Mouse (Mus musculus): ENCODE results near the gene Agk. TPM values are rescaled to one million over a fixed set of nuclear protein-coding genes. Genes with fewer than 3 reads are reported as not detected.

The Agk gene
- polyA plus RNA-seq (2012; rRNA removed; ENCODE audit: low replicate concordance), result 2.9 and 3.8 TPM in 2 replicates

DNA sequence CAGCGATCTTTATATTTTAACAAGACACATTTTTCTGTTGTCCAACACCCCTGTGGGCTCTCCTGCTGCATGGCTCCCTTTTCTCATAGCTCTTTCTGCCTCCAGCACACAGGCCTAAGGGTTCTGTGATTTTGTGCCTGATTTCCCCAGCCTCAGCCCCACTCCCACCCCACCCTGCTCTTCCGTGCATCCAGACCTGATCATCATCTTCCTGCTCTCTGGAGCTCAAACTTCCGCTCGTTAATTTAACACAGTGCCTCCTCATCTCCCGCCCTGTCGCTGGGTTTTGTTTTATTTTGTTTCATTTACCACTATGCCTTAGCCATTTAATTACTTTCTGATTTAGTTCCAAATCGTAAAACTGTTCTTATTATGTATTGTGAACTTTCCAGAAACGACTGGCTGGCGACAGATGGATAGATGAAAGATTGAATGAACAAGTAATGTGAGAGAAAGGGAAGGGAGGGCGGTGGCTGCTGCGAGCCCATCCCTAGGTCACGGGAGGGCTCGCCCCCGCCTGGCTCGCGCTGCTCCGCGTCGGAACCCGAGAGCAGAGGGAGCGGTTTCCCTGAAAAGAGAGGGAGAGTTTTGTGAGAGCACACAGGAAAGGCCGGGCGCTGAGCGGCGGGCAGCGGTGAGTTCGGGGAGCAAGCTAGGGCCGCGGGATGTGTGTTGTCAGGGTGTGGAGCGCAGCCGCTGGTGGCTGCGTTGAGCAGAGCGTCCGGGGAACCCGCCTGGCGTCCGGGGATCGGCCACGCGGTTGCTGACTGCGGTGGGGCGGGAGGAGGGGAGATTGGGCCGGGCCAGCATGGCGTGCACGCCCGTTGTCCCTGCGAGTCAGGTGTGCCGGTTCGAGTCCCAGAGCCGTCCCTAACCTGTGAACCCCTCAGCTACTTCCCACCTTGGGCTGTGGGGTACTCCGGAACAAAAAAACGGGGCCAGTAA is at the start of gene Agk:
TSS of gene Agk (plus strand) at position 276 of the 945 bp plus-strand sequence.

DNA sequence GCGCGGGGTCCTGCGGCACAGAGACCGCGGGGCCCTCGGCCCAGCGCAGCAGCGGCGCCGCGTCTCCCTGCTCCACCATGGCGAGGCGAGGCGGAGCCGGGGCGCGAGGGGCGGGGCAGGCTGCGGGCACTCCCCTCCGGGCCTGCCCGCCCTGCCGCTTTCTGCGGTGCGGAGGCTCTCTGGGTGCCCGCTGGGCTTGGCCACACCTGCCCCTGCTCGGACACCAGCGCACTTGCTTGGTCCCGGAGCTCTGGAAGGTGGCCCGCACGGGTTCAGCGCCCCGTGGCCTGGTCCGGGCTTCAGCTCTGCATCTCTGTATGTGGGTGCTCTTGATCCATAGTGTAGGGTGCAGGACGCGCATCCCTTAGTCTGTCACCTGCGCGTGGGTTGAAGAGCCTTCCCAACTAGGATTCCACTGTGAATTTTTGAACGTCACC is 111.1 kb downstream of the Agk start, which contains the start of gene E330009J07Rik:
TSS of gene E330009J07Rik (minus strand) at position 89 of the 437 bp plus-strand sequence.

DNA sequence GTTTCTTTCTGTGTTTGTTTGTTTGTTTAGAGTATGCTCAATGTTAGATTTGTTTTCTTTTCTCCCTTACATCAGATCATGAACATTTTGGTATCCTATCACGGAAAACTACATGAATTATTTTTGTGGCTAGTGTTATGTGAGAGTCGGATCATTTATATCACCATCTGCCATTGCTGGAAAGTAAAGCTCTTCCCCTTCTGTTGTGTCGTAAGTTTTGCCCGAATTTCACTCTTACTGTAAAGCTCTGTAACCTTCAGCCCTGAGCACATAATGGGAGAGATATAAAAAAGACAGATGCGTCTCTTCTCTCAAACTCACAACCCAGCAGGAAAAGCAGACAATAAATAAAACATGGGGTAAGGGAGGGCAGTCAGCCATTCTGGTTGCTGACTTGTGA is 114.0 kb downstream of the Agk start, which contains the start of gene Wee2:
TSS of gene Wee2 (plus strand) at position 153 of the 400 bp plus-strand sequence.

Other genes with a start within 250 kb of the Agk start
- 3.1 and 3.7 TPM in 2 replicates for gene E330009J07Rik, start 111.0 kb downstream of the Agk start, polyA plus RNA-seq (2012; rRNA removed; ENCODE audit: low replicate concordance)
- not detected in 2 replicates for gene Wee2, start 113.9 kb downstream of the Agk start, polyA plus RNA-seq (2012; rRNA removed; ENCODE audit: low replicate concordance)
- 3.0 and 3.9 TPM in 2 replicates for gene Ssbp1, start 146.2 kb downstream of the Agk start, polyA plus RNA-seq (2012; rRNA removed; ENCODE audit: low replicate concordance)
- gene Tas2r137, start 166.1 kb downstream of the Agk start, polyA plus RNA-seq (2012; rRNA removed; ENCODE audit: low replicate concordance), result not detected in 2 replicates
- not detected in 2 replicates for gene Tas2r108, start 168.4 kb downstream of the Agk start, polyA plus RNA-seq (2012; rRNA removed; ENCODE audit: low replicate concordance)
- not detected in 2 replicates for gene Prss37, start 194.3 kb downstream of the Agk start, polyA plus RNA-seq (2012; rRNA removed; ENCODE audit: low replicate concordance)
- not detected in 2 replicates for gene Olfr461, start 229.9 kb downstream of the Agk start, polyA plus RNA-seq (2012; rRNA removed; ENCODE audit: low replicate concordance)
- gene Olfr460, start 244.3 kb downstream of the Agk start, polyA plus RNA-seq (2012; rRNA removed; ENCODE audit: low replicate concordance), result not detected in 2 replicates

Measured in duodenum, adult 2 months (tissue).